Mouse (Mus musculus) liver, adult (tissue): Measurements from ENCODE around the gene Tns2.
A peak's percentile ranks its signal among the peaks of the same experiment; 100 is the strongest.

Experiments used
- GATA4 ChIP-seq: IDR thresholded peaks from 2 replicates; pipeline ENCODE4 v1.6.1; 2014; ENCODE audit warnings: mild to moderate bottlenecking, low read length; ENCODE audit not compliant: insufficient replicate concordance

The Tns2 gene

GRCm38 (mm10) chr15:102115731-102116231, 15.6 kb downstream of the Tns2 start:
- TF ChIP-seq GATA4 = no peak

GRCm38 (mm10) chr15:102116753-102117415, 16.7 kb downstream of the Tns2 start:
- no peak for TF ChIP-seq GATA4

GRCm38 (mm10) chr15:102117461-102118443, 17.5 kb downstream of the Tns2 start:
- TF ChIP-seq GATA4 = no peak

- TF ChIP-seq GATA4 = no peak
Measured at GRCm38 (mm10) chr15:102118591-102118990, 18.4 kb downstream of the Tns2 start.

- no peak for TF ChIP-seq GATA4
Measured at GRCm38 (mm10) chr15:102119121-102119830, 19.1 kb downstream of the Tns2 start.

GRCm38 (mm10) chr15:102119831-102120170, 19.6 kb downstream of the Tns2 start:
- TF ChIP-seq GATA4 = peak; percentile 48; the same call in 1 of the 2 replicates

GRCm38 (mm10) chr15:102120530-102120929, 20.3 kb downstream of the Tns2 start:
- TF ChIP-seq GATA4 = no peak

GRCm38 (mm10) chr15:102126303-102126702, 26.1 kb downstream of the Tns2 start:
- no peak for TF ChIP-seq GATA4

GRCm38 (mm10) chr15:102133314-102133713, 33.1 kb downstream of the Tns2 start:
- TF ChIP-seq GATA4 = no peak

GRCm38 (mm10) chr15:102134709-102135108, 34.5 kb downstream of the Tns2 start:
- TF ChIP-seq GATA4 = no peak

- no peak for TF ChIP-seq GATA4
Measured at GRCm38 (mm10) chr15:102135522-102136128, 35.4 kb downstream of the Tns2 start.

GRCm38 (mm10) chr15:102136129-102136758, 36.0 kb downstream of the Tns2 start, which contains the start of gene Spryd3:
Gene Spryd3, minus strand, starts transcription at chr15:102136234.
- TF ChIP-seq GATA4 = no peak

- TF ChIP-seq GATA4 = no peak
Measured at GRCm38 (mm10) chr15:102141120-102141519, 40.9 kb downstream of the Tns2 start.
